Mouse (Mus musculus) MEL (cell line): ENCODE measurements around the gene Slc1a5.

ENCODE experiments used
- BHLHE40 ChIP-seq: IDR thresholded peaks from 2 replicates; pipeline ENCODE4 v1.6.1; 2012; ENCODE audit warnings: low read depth, mild to moderate bottlenecking, inconsistent platforms, low read length, improper control_type of control experiment, borderline replicate concordance
- CTCF ChIP-seq, 3 experiments: IDR thresholded peaks in 2 of 3; conservative IDR thresholded peaks in 1 of 3; 2 replicates each; pipeline ENCODE4 v1.5.1; 2011 to 2012; ENCODE audit warnings: low read length in 3 of 3, low read depth in 2 of 3, mild to moderate bottlenecking in 2 of 3, improper control_type of control experiment in 1 of 3, inconsistent platforms in 1 of 3, mixed read lengths in 1 of 3, moderate library complexity in 1 of 3; ENCODE audit not compliant: control insufficient read depth in 1 of 3, insufficient read depth in 1 of 3, poor library complexity in 1 of 3, severe bottlenecking in 1 of 3
- ELF1 ChIP-seq: IDR thresholded peaks from 2 replicates; pipeline ENCODE4 v1.6.1; 2014; ENCODE audit warnings: low read depth, mild to moderate bottlenecking, inconsistent platforms, low read length, improper control_type of control experiment, moderate library complexity
- ETS1 ChIP-seq: IDR thresholded peaks from 2 replicates; pipeline ENCODE4 v1.6.1; 2012; ENCODE audit warnings: low read depth, mild to moderate bottlenecking, inconsistent platforms, low read length, improper control_type of control experiment, moderate library complexity
- HCFC1 ChIP-seq: IDR thresholded peaks from 2 replicates; pipeline ENCODE4 v1.6.1; 2012; ENCODE audit warnings: low read depth, mild to moderate bottlenecking, inconsistent platforms, low read length, improper control_type of control experiment, moderate library complexity
- MAFK ChIP-seq: IDR thresholded peaks from 2 replicates; pipeline ENCODE4 v1.6.1; 2011; ENCODE audit warnings: low read depth, mild to moderate bottlenecking, low read length, improper control_type of control experiment, borderline replicate concordance
- MYC ChIP-seq: IDR thresholded peaks from 2 replicates; pipeline ENCODE4 v1.6.1; 2011; ENCODE audit warnings: low read depth, mild to moderate bottlenecking, low read length, improper control_type of control experiment, moderate library complexity
- POLR2A ChIP-seq, 2 experiments: IDR thresholded peaks; 2 replicates each; pipeline ENCODE4 v1.6.1; 2011 to 2012; ENCODE audit warnings: low read length in 2 of 2, mild to moderate bottlenecking in 2 of 2, control low read depth in 1 of 2, improper control_type of control experiment in 1 of 2, low read depth in 1 of 2, moderate library complexity in 1 of 2; ENCODE audit not compliant: control insufficient read depth in 1 of 2, insufficient read depth in 1 of 2, poor library complexity in 1 of 2
- POLR2AphosphoS5 ChIP-seq: IDR thresholded peaks from 2 replicates; pipeline ENCODE4 v1.6.1; 2012; ENCODE audit warnings: low read depth, borderline replicate concordance, mild to moderate bottlenecking, inconsistent platforms, low read length, moderate library complexity, mixed read lengths
- RCOR1 ChIP-seq: IDR thresholded peaks from 2 replicates; pipeline ENCODE4 v1.6.1; 2012; ENCODE audit warnings: low read depth, mild to moderate bottlenecking, inconsistent platforms, low read length, improper control_type of control experiment
- TCF12 ChIP-seq: IDR thresholded peaks from 2 replicates; pipeline ENCODE4 v1.6.1; 2014; ENCODE audit warnings: low read depth, mild to moderate bottlenecking, inconsistent platforms, low read length, improper control_type of control experiment, moderate library complexity
- ZC3H11A ChIP-seq: IDR thresholded peaks from 2 replicates; pipeline ENCODE4 v1.6.1; 2012; ENCODE audit warnings: low read depth, mild to moderate bottlenecking, inconsistent platforms, low read length, improper control_type of control experiment
- ZKSCAN1 ChIP-seq: IDR thresholded peaks from 2 replicates; pipeline ENCODE4 v1.6.1; 2012; ENCODE audit warnings: low read depth, mild to moderate bottlenecking, inconsistent platforms, low read length, improper control_type of control experiment, moderate library complexity
- ZNF384 ChIP-seq: IDR thresholded peaks from 2 replicates; pipeline ENCODE4 v1.6.1; 2012; ENCODE audit warnings: low read depth, mild to moderate bottlenecking, inconsistent platforms, low read length, improper control_type of control experiment

GRCm38 (mm10) chr7:16826571-16826970, 45.4 kb downstream of the Slc1a5 start:
- TF ChIP-seq MAFK (no peak), CTCF (IDR thresholded peaks at IDR 0.05 in 2 of 3, conservative IDR thresholded peaks at IDR 0.05 in 1 of 3; ENCODE audit: control insufficient read depth in 1 of 3, insufficient read depth in 1 of 3, low read depth in 2 of 3, low read length in 3 of 3, poor library complexity in 1 of 3, severe bottlenecking in 1 of 3) (no peak), ELF1 (no peak), ETS1 (no peak), RCOR1 (no peak), ZC3H11A (no peak), POLR2A (IDR thresholded peaks at IDR 0.05; ENCODE audit: control insufficient read depth in 1 of 2, insufficient read depth in 1 of 2, low read depth in 1 of 2, low read length in 2 of 2, poor library complexity in 1 of 2) (no peak), MYC (no peak), ZNF384 (no peak), HCFC1 (no peak), TCF12 (no peak), POLR2AphosphoS5 (no peak), ZKSCAN1 (no peak), BHLHE40 (no peak)
